Mouse (Mus musculus) MEL (cell line): ENCODE measurements around the gene Foxo3. TPM values are rescaled to one million over a fixed set of nuclear protein-coding genes. Genes with fewer than 3 reads are reported as not detected.

Experiments used
- DNase-seq: peaks from one replicate; pipeline ENCODE4 v3.0.0; 2011; ENCODE audit warnings: low read depth, low spot score
- H3K27ac ChIP-seq: 2 replicates; pipeline ENCODE4 v1.5.1; 2012; ENCODE audit warnings: low read depth, mild to moderate bottlenecking, control low read depth, low read length, moderate library complexity; ENCODE audit not compliant: control insufficient read depth
- H3K27me3 ChIP-seq, 2 experiments: fragments of 150-350 bp in 1 of 2; sonication (generic) in 1 of 2; 2 replicates each; pipeline ENCODE4 v1.6.1; 2012; ENCODE audit warnings: low read length in 2 of 2, mild to moderate bottlenecking in 2 of 2, improper control_type of control experiment in 1 of 2, moderate library complexity in 1 of 2; ENCODE audit not compliant: insufficient read depth in 2 of 2, control insufficient read depth in 1 of 2
- H3K36me3 ChIP-seq, 2 experiments: 2 replicates each; pipeline ENCODE4 v1.6.1; 2012 to 2014; ENCODE audit warnings: low read length in 2 of 2, improper control_type of control experiment in 1 of 2, inconsistent platforms in 1 of 2, mild to moderate bottlenecking in 1 of 2; ENCODE audit not compliant: insufficient read depth in 2 of 2, control insufficient read depth in 1 of 2
- H3K4me1 ChIP-seq, 2 experiments: fragments of 150-350 bp in 1 of 2; sonication (generic) in 1 of 2; 2 replicates each; pipeline ENCODE4 v1.6.1; 2012; ENCODE audit warnings: low read length in 2 of 2, improper control_type of control experiment in 1 of 2, mild to moderate bottlenecking in 1 of 2; ENCODE audit not compliant: insufficient read depth in 2 of 2, control insufficient read depth in 1 of 2
- H3K4me3 ChIP-seq, 2 experiments: fragments of 150-350 bp in 1 of 2; sonication (generic) in 1 of 2; 2 replicates each; pipeline ENCODE4 v1.5.1; 2012; ENCODE audit warnings: low read depth in 2 of 2, low read length in 2 of 2, mild to moderate bottlenecking in 2 of 2, moderate library complexity in 2 of 2, control low read depth in 1 of 2, improper control_type of control experiment in 1 of 2; ENCODE audit not compliant: control insufficient read depth in 1 of 2, insufficient read depth in 1 of 2
- H3K79me2 ChIP-seq: 2 replicates; pipeline ENCODE4 v1.6.1; 2012; ENCODE audit warnings: mild to moderate bottlenecking, low read length, moderate library complexity; ENCODE audit not compliant: control insufficient read depth, poor library complexity, insufficient read depth
- H3K9ac ChIP-seq: 2 replicates; pipeline ENCODE4 v1.6.1; 2012; ENCODE audit warnings: low read depth, mild to moderate bottlenecking, control low read depth, low read length, moderate library complexity; ENCODE audit not compliant: control insufficient read depth, poor library complexity, severe bottlenecking
- H3K9me3 ChIP-seq: fragments of 150-350 bp; sonication (generic); replicated peaks from 2 replicates; pipeline ENCODE4 v1.6.1; 2012; ENCODE audit warnings: mild to moderate bottlenecking, low read length, improper control_type of control experiment, moderate library complexity; ENCODE audit not compliant: insufficient read depth
- CHD2 ChIP-seq: IDR thresholded peaks from 2 replicates; pipeline ENCODE4 v1.6.1; 2011; ENCODE audit warnings: low read length, improper control_type of control experiment
- E2F4 ChIP-seq: IDR thresholded peaks from 2 replicates; pipeline ENCODE4 v1.6.1; 2011; ENCODE audit warnings: low read depth, low read length, improper control_type of control experiment, borderline replicate concordance
- ETS1 ChIP-seq: IDR thresholded peaks from 2 replicates; pipeline ENCODE4 v1.6.1; 2012; ENCODE audit warnings: low read depth, mild to moderate bottlenecking, inconsistent platforms, low read length, improper control_type of control experiment, moderate library complexity
- NRF1 ChIP-seq: IDR thresholded peaks from 2 replicates; pipeline ENCODE4 v1.6.1; 2014; ENCODE audit warnings: low read depth, mild to moderate bottlenecking, inconsistent platforms, low read length, improper control_type of control experiment, moderate library complexity; ENCODE audit not compliant: poor library complexity, insufficient read depth, severe bottlenecking
- POLR2A ChIP-seq, 2 experiments: IDR thresholded peaks; 2 replicates each; pipeline ENCODE4 v1.6.1; 2011 to 2012; ENCODE audit warnings: low read length in 2 of 2, mild to moderate bottlenecking in 2 of 2, control low read depth in 1 of 2, improper control_type of control experiment in 1 of 2, low read depth in 1 of 2, moderate library complexity in 1 of 2; ENCODE audit not compliant: control insufficient read depth in 1 of 2, insufficient read depth in 1 of 2, poor library complexity in 1 of 2
- POLR2AphosphoS2 ChIP-seq: IDR thresholded peaks from 2 replicates; pipeline ENCODE4 v1.6.1; 2011; ENCODE audit warnings: low read length, improper control_type of control experiment
- RCOR1 ChIP-seq: IDR thresholded peaks from 2 replicates; pipeline ENCODE4 v1.6.1; 2012; ENCODE audit warnings: low read depth, mild to moderate bottlenecking, inconsistent platforms, low read length, improper control_type of control experiment
- TCF12 ChIP-seq: IDR thresholded peaks from 2 replicates; pipeline ENCODE4 v1.6.1; 2014; ENCODE audit warnings: low read depth, mild to moderate bottlenecking, inconsistent platforms, low read length, improper control_type of control experiment, moderate library complexity
- ZC3H11A ChIP-seq: IDR thresholded peaks from 2 replicates; pipeline ENCODE4 v1.6.1; 2012; ENCODE audit warnings: low read depth, mild to moderate bottlenecking, inconsistent platforms, low read length, improper control_type of control experiment
- polyA plus RNA-seq, 2 experiments: library from polyadenylated mRNA; stranded (reverse) in 1 of 2; unstranded in 1 of 2; fragments of >175 nt in 1 of 2; fragments of >200 nt in 1 of 2; gene quantifications; 2 replicates each; pipeline versions ENCODE4 v1.2.1 to v1.2.4; 2012; ENCODE audit warnings: low replicate concordance in 2 of 2, low read depth in 1 of 2; ENCODE audit not compliant: insufficient read length in 2 of 2, insufficient read depth in 1 of 2, missing spikeins in 1 of 2
- total RNA-seq: library from RNA; depleted of rRNA; stranded (reverse); fragments of 300-350 nt; gene quantifications from 2 replicates; pipeline ENCODE4 v1.2.3, GENCODE M21; 2012

Foxo3 gene
- total and polyA plus RNA-seq, 3 experiments, result 21.0 to 103 (median 27.2) TPM

DNA sequence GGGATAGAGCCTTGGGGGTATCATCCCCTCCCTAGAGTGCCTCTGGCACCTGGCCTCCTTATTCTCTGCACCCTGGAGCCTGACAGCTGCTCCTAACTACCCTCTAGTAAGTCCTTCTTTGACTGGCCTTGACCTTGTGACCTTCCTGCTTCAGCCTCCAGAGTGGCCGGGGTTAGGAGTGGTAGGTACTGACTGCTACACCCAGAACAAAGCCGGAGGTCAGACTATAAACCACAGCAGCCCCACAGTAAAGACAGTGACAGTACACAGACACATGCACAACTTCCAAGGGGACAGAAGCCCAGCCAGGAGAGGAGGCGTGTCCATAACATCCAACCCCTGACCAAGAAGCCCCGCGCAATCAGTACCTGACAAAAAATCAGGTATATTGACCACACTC lies 106.4 kb downstream of the Foxo3 start:
- Histone ChIP-seq H3K27ac (no peak overlapping the region), H3K9me3 (no peaks in the 10 kb centered on the region), H3K4me1 (no peaks in the 10 kb centered on the region), H3K27me3 (no peaks in the 10 kb centered on the region), H3K9ac (no peak overlapping the region), H3K4me3 (no peak overlapping the region), H3K79me2 (no peaks in the 10 kb centered on the region), H3K36me3 (no peaks in the 10 kb centered on the region)
- TF ChIP-seq POLR2AphosphoS2, result no peak
- no peak for DNase-seq

- TF ChIP-seq CHD2, result no peak
- TF ChIP-seq E2F4, result no peak
- TF ChIP-seq ZC3H11A, result no peak
- TF ChIP-seq TCF12, result no peak
- no peak for TF ChIP-seq RCOR1
- TF ChIP-seq ETS1, result no peak
- TF ChIP-seq POLR2A (IDR thresholded peaks at IDR 0.05; ENCODE audit: control insufficient read depth in 1 of 2, insufficient read depth in 1 of 2, low read depth in 1 of 2, low read length in 2 of 2, poor library complexity in 1 of 2), result no peak
- Histone ChIP-seq H3K4me3 (no peak overlapping the region), H3K27me3 (no peaks in the 10 kb centered on the region), H3K4me1 (0 out of 4 replicates have a peak, but pooled peaks cover 0 to 4% of the 10 kb centered on the region in 2 experiments), H3K36me3 (no peaks in the 10 kb centered on the region), H3K9me3 (no peaks in the 10 kb centered on the region), H3K9ac (no peak overlapping the region), H3K27ac (no peak overlapping the region), H3K79me2 (no peaks in the 10 kb centered on the region)
- peak; percentile 48 for DNase-seq
These were observed 121.8 kb downstream of the Foxo3 start for GRCm38 (mm10) chr10:42154727-42155126.

- TF ChIP-seq NRF1, result no peak
- Histone ChIP-seq H3K9ac (no peak overlapping the region), H3K36me3 (no peaks in the 10 kb centered on the region), H3K9me3 (no peaks in the 10 kb centered on the region), H3K27me3 (no peaks in the 10 kb centered on the region), H3K27ac (no peak overlapping the region), H3K4me1 (peaks cover 0 to 4% of the 10 kb centered on the region in 2 experiments; a peak in 1 of 4 replicates), H3K4me3 (no peak overlapping the region), H3K79me2 (no peaks in the 10 kb centered on the region)
- DNase-seq, result no peak
These were observed 123.9 kb downstream of the Foxo3 start for GRCm38 (mm10) chr10:42152426-42153205.
